Mouse (Mus musculus): ENCODE data around the gene Abca3.
"Not testable (repeated sequence)": the region's sequence is repeated elsewhere in the genome, so short reads cannot be mapped to it uniquely, and the experiment has no call there.

The Abca3 gene

GRCm38 (mm10) chr17:24378496-24378895 lies 26.7 kb downstream of the Abca3 start:
- no peak for DNase-seq (ENCODE audit: low read depth in 2 of 2, low spot score in 2 of 2)

- DNase-seq (ENCODE audit: low read depth in 2 of 2, low spot score in 2 of 2): no peak
Observed at GRCm38 (mm10) chr17:24383789-24384188, 32.0 kb downstream of the Abca3 start.

DNA sequence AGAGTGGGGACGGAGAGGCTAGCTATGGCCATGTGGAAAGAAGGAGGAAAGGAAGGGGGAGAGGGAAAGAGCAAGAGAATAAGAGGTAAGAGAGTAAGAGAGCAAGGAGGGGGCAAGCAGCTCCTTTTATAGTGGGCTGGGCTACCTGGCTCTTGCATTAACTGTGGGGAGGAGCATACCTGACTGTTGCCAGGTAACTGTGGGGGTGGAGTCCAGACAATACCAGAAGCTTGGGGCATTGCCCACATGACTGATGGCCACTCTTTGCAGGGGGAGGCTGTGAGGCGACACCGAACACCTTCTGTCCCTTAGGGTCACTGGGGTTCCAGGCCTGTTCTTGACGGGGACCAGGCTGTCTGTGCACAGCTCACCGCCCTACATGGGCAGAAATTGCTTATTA lies 37.0 kb downstream of the Abca3 start:
- DNase-seq (ENCODE audit: low read depth in 2 of 2, low spot score in 2 of 2): no peak

- DNase-seq (ENCODE audit: low read depth in 2 of 2, low spot score in 2 of 2): no peak
Observed at GRCm38 (mm10) chr17:24389865-24390264, 38.1 kb downstream of the Abca3 start.

DNA sequence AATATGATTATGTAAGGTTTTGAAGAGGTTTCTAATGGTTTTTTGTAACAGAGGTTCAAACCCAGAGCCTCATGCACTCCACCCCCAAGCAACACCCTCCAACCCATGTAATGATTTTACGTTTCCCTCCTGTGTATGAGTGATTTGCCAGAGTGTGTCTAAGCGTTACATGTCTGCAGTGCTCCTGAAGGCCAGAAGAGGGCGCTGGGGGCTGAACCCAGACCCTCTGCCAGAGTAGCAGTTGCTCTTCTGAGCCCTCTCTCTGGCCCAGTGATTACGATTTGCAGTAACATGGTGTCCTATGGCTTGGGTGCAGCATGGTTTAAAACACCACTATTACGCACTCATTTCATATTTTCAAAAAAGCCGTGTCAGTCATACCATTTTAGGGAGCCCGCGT lies 39.4 kb downstream of the Abca3 start:
- DNase-seq (ENCODE audit: low read depth in 2 of 2, low spot score in 2 of 2): no peak

DNA sequence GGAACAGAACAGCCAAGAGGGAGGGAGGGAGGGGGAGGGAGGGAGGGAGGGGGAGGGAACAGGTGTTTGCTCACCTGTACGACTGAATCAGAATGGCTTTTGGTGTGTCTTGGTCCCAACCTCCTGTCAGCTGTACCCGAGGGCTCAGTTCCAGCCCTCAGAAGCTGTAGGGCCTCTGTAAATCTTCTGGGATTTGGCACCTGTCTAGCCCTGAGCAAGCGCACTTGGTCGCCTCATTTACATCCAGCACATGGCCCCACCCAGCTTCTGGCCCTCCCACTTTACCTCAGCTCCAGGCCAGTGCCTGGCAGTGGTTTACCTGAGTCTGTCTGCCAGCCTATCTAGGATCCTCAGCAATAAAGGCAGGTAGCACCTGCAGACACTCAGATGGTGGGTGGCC lies 41.8 kb downstream of the Abca3 start:
- DNase-seq (ENCODE audit: low read depth in 2 of 2, low spot score in 2 of 2): no peak

DNA sequence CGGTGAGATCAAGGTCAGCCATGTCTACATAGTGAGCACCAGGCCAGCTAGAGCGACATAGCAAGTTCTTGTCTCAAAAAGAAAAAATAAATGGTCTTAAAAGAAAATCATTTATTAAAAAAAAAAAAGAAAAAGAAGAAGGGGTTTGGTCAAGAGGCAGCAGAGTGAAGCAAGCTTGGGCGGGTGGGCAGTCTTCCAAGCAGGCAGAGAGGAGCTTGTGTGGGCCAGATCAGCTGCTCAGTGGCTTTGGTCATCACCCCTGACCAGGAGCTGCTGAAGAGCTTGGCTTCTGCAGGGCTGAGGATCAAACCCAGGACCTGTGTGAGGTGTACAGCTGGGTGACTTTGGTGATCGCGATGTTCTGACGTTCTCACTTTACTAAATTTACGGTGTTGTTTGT lies 42.7 kb downstream of the Abca3 start:
- DNase-seq (ENCODE audit: low read depth in 2 of 2, low spot score in 2 of 2): no peak

GRCm38 (mm10) chr17:24402371-24402770 lies 50.6 kb downstream of the Abca3 start:
- DNase-seq (ENCODE audit: low read depth in 2 of 2, low spot score in 2 of 2): no peak

GRCm38 (mm10) chr17:24407116-24407803 lies 55.5 kb downstream of the Abca3 start:
- DNase-seq (ENCODE audit: low read depth in 2 of 2, low spot score in 2 of 2): no peak

DNA sequence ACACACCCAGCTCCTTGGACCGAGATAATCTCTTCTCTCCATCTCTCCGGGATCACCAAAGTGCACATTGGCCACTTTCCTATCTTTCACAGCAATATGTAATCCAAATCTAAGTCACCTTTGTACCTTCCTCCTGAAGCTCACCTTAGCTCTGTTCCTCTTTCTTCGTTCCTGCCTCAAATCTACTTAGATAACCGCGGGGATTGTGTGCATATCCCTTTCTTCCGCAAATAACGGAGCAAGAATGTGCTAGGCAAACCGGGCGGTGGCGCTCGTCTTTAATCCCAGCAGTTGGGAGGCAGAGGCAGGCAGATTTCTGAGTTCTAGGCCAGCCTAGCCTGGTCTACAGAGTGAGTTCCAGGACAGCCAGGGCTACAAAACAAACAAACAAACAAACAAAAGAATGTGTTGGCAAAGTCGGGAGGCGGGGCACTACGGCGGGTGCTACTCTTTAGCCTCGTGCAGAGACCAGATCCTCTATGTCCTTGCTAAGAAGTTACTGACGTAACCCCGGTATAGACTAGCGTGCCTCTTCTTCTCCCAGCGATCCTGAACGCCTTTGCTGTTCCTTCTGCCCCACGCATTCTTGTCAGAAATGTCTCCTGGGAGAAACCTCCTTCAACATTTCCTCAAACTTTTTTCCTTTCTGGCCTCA lies 61.9 kb downstream of the Abca3 start:
- peak in 1 of 2 experiments; percentile 23 for DNase-seq (ENCODE audit: low read depth in 2 of 2, low spot score in 2 of 2)

GRCm38 (mm10) chr17:24414230-24414976 lies 62.7 kb downstream of the Abca3 start, which contains the start of gene Rnps1:
TSS of gene Rnps1 (plus strand) at chr17:24414565.
- peak; percentile 78 to 83 for DNase-seq (ENCODE audit: low read depth in 2 of 2, low spot score in 2 of 2)

DNA sequence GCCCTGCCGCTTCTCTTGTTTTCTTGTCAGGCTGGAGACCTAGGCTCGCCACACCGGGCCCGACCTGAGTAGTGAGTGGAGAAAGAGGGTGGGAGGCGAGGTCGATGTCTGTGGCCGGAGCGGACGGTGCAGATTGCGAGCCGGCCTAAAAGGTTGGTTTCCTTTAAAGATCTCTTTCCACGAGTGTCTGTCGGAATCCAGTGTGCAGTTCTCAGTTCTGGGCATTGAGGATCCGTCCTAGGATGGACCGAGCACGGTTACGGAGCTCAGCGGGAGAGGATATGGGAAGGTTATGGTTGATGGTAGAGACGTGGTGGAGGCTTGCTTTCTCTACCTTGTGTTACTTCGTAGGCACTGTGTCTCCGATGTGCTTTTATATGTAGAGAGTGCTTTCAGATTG lies 63.3 kb downstream of the Abca3 start:
- DNase-seq (ENCODE audit: low read depth in 2 of 2, low spot score in 2 of 2): no peak

GRCm38 (mm10) chr17:24416051-24416652 lies 64.4 kb downstream of the Abca3 start:
- no peak for DNase-seq (ENCODE audit: low read depth in 2 of 2, low spot score in 2 of 2)

DNA sequence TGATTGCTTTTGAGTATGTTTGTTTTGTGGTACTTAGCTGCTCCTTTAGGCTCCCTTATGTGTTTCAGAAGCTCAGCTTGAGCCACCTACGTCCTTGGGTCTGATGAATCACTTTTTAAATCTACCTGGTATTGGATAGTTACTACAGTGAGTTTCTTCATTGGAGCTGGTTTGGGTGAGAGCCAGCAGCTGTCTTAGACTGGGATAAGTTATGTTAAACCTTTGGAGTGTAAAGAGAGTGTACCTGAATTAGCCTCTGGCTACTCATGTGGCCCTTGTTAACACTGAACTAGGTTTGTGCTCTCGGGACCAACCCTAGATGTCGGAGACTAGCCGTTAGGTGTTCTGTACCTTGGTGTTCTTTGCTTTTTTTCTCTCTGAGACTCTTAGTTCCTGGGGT lies 71.4 kb downstream of the Abca3 start:
- no peak for DNase-seq (ENCODE audit: low read depth in 2 of 2, low spot score in 2 of 2)

DNA sequence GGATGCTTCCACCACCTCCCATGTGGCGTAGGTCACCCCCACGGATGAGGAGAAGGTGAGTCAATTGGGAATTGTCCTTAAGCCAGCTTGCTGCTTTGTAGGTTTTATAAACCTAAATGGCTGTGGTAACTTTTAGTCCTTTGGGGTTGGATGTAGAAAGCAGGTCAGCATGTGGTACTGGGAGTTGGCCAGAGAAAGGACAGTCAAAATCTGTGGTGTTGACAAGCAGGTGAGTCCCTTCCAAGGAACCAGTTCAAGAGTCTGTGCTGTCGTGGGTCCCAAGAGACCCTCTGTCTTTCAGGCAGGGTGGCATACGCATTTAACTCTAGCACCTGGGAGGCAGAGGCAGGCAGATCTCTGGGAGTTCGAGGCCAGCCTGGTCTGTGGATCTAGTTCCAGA lies 72.7 kb downstream of the Abca3 start:
- no peak for DNase-seq (ENCODE audit: low read depth in 2 of 2, low spot score in 2 of 2)

GRCm38 (mm10) chr17:24425326-24425725 lies 73.6 kb downstream of the Abca3 start:
- not testable (repeated sequence) for DNase-seq (ENCODE audit: low read depth in 2 of 2, low spot score in 2 of 2)

DNA sequence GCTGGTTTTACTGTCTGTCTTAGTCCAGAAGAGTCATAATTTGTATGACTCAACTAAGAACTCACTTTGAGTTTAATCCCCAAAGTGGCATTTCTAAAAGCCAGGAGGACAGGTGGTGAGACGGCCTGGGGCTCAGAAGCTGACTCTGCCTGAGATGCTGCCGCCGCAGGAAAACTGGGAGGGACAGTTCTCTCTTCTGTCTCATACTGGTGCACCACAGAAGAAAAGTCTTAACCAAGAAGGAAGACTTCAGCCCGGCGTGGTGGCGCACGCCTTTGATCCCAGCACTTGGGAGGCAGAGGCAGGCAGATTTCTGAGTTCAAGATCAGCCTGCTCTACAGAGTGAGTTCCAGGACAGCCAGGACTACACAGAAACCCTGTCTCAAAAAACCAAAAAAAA lies 74.2 kb downstream of the Abca3 start:
- DNase-seq (ENCODE audit: low read depth in 2 of 2, low spot score in 2 of 2): no peak

GRCm38 (mm10) chr17:24426471-24427169 lies 74.9 kb downstream of the Abca3 start, which contains the start of gene Eci1:
TSS of gene Eci1 (plus strand) at chr17:24426641.
- DNase-seq (ENCODE audit: low read depth in 2 of 2, low spot score in 2 of 2): peak; percentile 58 to 65

GRCm38 (mm10) chr17:24427170-24427557 lies 75.4 kb downstream of the Abca3 start:
- no peak for DNase-seq (ENCODE audit: low read depth in 2 of 2, low spot score in 2 of 2)

GRCm38 (mm10) chr17:24429201-24429983 lies 77.6 kb downstream of the Abca3 start:
- no peak for DNase-seq (ENCODE audit: low read depth in 2 of 2, low spot score in 2 of 2)

All from CD8-positive naive resting alpha-beta T cell, adult 2 months (primary cell).